Mouse (Mus musculus): ENCODE data around the gene Ptpre. TPM values are rescaled to one million over a fixed set of nuclear protein-coding genes. Genes with fewer than 3 reads are reported as not detected.
"Not testable (repeated sequence)": the region's sequence is repeated elsewhere in the genome, so short reads cannot be mapped to it uniquely, and the experiment has no call there.

Ptpre gene
- total RNA-seq, 2 experiments from 2014 or later = 23.7 to 25.4 TPM

DNA sequence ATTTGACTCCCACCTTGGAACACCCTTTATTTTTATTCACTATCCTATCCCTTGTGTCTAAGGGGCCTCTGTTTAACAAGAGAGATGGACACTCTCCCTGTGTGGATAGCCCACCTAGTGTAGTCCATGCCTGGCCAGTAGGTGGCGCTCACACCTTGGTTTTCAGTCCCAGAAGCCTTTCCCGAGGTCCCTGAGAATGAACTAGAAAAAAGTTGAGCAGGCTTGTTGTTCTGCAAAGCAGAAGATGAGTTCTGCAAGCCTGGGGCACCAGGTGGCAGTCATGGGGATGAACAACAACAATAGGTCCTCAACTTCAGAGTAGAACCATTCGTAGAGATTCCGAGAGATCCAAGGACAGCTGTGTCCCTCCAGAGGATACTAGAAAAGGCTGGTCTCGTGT lies 143.1 kb downstream of the Ptpre start:
- peak in 1 of 2 experiments; percentile 36 for DNase-seq (ENCODE audit: low spot score in 2 of 2)

DNA sequence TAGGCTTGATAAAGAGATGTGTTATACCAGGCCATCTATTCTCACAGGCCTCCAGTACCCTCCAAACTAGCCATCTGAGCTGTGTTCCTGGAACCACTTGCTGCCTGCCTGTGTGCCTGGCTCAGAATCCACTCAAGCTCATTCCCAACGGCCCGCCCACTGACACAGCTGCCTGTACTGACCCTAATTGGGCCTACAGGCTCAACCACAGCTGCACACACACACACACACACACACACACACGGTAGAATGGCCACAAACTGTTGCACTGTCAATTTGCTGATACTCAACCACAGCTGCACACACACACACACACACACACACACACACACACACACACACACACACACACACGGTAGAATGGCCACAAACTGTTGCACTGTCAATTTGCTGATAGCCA lies 146.8 kb downstream of the Ptpre start:
- not testable (repeated sequence) for DNase-seq (ENCODE audit: low spot score in 2 of 2)

DNA sequence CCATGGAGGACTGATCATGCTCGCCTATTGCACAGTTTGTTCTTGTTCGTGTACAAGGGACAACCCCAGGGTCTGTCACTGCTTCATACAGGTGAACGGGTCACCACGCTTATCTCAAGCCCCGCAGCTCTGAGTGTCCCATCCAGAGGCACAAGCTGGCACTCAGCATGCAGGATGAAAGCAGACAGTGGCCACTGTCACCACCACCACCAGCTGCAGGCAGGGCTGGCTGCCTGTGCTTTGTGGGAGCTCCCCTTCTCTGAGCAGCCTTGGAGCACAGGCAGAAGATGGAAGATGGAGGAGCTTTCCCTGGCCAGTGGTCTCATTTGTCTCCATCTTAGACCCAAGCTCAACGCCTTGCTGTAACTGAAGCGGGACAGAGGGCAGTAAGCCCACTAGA lies 147.7 kb downstream of the Ptpre start:
- no peak for DNase-seq (ENCODE audit: low spot score in 2 of 2)

DNA sequence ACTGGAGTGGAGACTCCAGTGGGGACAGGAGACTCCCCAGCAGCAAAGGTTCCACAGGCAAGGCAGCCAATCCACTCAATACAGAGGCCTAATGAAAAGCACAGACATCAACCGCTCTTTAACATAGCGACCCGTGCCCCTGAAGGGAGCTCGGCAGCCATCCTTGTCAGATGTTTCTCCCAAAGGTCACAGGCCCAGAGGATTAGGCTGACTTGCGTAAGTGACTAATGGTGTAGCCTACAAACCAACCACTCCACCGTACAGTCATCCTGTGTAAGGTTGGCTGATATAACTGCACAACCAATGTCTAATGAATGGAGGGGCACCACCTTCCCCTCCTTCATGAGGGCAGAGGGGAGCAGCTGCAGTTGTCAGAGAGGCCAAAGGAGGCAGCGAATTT lies 152.1 kb downstream of the Ptpre start:
- DNase-seq (ENCODE audit: low spot score in 2 of 2) = no peak

DNA sequence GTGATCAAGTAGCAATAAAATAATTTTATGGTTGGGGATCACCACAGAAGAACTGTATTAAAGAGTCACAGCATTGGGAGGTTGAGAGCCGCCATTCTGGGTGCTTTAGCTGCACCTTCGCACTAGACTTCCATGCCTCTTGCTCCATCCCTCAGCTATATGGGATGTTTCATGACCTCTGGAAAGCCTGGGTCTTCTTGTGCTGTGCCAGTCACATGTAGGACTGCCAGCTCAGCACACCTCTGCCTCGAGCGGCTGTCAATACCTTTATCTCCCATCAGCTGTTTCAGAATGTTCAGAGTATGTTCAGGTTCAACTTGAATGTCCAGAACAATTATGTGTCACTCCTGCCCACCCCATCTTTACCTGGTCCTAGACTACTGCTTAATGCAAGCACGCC lies 154.7 kb downstream of the Ptpre start:
- DNase-seq (ENCODE audit: low spot score in 2 of 2) = no peak

DNA sequence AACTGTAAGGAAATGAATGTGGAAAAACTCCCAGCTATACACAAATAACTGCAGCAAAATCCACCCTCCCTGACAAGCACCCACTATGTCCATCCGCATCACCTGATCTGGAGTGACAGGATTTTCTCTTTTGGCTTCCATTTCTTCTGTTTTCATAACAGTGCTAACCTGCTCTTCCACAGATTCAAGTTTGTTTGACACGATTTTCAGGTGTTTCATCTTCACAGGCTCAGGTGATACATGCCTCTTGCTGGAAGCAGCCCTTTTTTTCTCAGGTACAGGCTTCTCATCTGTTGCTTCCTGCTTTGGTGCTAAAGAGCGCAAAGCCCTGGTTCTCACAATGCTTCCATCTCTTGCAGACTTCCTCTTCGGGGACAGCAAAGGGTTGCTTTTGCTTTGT lies 156.8 kb downstream of the Ptpre start:
- DNase-seq (ENCODE audit: low spot score in 2 of 2) = no peak

DNA sequence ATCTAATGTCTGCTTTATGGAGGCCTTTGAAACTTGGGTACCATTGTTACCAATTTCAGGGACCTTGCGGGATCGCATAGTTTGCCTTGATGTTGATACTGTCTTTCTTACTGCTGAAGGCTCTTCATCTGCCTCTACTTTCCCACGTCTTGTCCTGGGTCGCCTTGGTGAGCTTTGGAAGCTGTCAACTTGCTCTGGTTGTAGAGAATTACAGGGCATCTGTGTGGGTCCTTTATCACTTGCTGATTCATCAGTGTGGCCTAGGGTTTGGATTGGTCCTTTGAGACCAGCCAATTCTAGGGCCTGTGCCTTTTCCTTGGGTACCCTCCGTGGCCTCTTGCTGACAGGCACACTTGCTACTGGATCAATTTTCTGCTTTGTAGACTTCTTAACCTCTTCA lies 157.5 kb downstream of the Ptpre start:
- no peak for DNase-seq (ENCODE audit: low spot score in 2 of 2)

DNA sequence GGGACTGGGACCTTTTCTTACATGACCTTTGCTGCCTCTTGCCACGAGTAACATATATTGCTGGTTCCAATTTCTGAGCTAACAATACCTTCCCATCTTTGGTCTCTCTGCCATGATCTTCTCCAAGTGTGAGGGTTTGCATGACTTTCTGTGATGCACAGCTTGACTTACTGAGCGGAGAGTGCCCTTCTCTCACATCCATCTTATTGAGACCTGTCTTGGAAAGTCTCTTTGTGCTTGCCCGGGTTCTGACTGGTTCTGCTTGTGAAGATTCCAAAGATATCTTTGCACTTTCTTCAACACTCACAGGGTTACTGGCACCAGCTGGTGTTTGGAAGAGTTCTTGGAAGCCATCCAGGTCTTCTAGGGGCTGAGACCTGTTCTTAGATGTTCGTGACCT lies 158.8 kb downstream of the Ptpre start:
- DNase-seq (ENCODE audit: low spot score in 2 of 2) = no peak

DNA sequence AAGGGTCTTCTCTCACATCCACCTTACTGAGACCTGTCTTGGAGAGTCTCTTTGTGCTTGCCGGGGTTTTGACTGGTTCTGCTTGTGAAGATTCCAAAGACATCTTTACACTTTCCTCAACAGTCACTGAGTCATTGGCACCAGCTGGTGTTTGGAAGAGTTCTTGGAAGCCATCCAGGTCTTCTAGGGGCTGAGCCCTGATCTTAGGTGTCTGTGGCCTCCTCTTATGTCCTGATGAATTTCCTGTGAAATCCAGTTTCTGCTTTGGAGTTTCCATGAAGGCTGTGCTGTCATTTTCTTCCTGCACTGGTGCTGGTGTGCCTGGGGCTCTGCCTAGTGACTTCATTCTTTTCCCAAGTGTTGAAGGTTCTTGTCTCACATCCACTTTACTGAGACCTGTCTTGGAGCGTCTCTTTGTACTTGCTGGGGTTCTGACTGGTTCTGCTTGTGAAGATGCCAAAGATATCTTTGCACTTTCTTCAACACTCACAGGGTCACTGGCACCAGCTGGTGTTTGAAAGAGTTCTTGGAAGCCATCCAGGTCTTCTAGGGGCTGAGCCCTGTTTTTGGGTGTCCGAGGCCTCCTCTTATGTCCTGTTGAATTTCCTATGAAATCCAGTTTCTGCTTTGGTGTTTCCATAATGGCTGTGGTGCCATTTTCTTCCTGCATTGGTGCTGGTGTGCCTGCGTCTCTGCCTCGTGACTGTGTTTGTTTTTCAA lies 159.9 kb downstream of the Ptpre start:
- DNase-seq (ENCODE audit: low spot score in 2 of 2) = not testable (repeated sequence)

DNA sequence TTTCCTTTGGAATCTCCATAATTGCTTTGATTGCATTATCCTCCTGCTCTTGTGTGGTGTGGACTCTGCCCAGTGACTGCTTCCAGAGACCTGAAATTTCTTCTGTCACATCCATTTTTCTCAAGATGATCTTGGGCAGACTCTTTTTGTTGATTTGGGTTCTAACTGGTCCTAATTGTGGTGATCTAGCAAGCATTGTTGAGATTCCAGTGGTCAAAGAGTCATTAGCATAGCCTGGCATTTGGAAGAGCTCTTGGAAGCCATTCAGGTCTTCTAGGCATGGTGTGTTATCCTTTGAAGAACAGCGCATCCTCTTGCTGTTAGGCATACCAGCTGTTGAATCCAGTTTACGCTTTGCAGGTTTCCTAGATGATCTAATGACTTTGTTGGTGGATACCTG lies 161.1 kb downstream of the Ptpre start:
- no peak for DNase-seq (ENCODE audit: low spot score in 2 of 2)

DNA sequence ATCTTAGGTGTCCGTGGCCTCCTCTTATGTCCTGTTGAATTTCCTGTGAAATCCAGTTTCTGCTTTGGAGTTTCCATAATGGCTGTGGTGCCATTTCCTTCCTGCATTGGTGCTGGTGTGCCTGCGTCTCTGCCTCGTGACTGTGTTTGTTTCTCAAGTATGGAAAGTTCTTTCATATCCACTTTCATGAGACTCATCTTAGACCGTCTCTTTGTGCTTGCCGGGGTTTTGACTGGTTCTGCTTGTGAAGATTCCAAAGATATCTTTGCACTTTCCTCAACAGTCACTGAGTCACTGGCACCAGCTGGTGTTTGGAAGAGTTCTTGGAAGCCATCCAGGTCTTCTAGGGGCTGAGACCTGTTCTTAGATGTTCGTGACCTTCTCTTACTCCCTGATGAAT lies 162.1 kb downstream of the Ptpre start:
- DNase-seq (ENCODE audit: low spot score in 2 of 2) = not testable (repeated sequence)

DNA sequence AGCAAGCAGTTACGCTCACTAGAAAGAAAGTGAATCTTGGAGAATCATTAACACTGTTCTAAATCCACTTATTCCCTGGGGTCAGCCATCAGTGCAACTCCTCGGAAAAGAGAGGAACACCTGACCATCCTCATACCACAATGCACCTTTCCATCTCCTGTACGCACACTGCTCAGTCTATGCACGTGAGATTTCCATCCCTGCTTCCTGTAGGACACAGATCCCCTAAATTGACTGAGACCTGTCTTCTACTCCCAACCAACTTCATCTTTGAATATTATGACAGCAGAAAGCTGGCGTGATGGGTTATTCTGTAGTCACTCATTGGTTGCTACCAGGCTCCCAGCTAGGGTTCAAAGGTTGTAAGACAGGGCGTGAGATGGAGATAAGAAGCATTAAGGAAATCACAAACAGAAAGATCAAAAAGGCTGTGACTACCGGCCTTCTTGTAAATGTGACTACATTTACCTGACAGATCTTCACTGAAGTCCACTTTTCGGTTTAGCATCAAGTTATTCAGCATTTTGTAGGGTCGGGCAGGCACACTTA lies 166.4 kb downstream of the Ptpre start:
- DNase-seq (ENCODE audit: low spot score in 2 of 2) = no peak

DNA sequence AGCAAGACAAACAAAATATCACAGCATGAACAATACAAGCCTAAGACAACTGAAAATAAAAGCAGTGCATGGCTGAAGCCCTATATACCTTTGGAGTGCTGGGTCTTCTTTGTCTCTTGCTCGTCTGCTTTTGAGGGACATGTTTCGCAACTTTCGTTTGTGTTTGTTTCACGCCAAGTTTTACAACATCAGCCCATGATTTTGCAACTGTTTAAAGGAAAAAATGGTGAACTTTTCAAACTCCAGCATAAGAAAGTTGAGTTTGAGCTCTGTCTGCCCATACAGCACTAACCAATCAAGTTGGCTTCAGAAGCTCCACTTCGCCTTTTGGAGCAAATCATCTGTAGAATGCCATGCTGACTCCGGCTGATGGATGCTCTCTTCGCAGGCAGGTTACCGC lies 167.0 kb downstream of the Ptpre start:
- no peak for DNase-seq (ENCODE audit: low spot score in 2 of 2)

DNA sequence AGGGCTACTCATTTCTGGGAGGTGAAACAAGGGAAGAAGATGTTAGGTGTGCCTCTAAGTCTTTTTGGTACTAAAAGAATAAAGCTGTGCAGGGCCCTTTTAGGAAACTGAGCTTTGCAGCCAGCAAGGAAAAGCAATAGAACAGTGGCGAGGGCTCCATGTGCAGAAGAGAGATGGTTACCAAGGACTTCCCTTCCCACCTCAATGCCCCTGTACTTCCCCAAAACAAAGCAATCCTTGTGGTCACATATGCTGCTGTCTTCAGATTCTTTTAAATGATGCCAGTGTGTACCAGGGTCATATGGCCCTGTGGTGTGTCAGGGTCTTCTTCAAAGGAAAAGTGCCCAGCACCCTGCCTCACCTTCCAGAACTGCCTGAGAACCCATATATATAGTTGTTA lies 167.8 kb downstream of the Ptpre start:
- DNase-seq (ENCODE audit: low spot score in 2 of 2) = no peak

DNA sequence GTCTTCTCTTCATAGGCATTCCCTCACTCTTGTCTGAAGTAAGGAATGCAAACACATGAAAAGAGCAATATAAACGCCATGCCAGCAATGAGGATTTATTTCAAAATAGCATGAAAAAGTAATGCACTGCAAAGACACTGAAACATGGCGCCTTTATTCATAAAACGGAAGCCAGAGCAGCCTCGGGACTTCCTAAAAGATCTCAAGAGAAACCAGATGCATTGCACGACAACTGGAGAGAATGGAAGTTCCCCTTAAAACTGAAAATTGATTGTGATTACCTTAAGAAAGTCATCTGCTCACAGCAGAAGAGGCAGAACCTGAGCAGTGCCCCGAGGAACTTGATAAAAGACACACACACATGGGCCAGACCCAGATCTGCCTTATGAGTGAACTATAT lies 168.5 kb downstream of the Ptpre start:
- DNase-seq (ENCODE audit: low spot score in 2 of 2) = no peak

DNA sequence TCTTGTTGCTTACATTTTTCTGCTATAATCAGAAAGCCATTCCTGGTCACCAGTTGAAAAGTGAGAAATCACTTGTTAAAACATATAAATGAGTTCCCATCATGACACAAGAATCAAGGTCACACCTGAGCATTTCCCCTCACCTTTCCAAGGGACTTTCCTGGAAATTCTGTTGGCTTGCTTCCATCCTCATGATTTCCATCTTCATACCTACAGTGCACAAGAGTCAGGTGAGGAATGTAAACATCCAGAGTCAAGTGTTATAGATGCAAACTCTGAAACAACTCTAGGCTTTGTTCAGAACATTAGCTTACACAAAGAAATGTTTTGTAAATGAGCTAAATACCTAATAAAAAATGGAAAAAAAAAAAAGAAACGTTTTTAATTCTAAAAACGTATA lies 173.4 kb downstream of the Ptpre start:
- DNase-seq (ENCODE audit: low spot score in 2 of 2) = no peak

DNA sequence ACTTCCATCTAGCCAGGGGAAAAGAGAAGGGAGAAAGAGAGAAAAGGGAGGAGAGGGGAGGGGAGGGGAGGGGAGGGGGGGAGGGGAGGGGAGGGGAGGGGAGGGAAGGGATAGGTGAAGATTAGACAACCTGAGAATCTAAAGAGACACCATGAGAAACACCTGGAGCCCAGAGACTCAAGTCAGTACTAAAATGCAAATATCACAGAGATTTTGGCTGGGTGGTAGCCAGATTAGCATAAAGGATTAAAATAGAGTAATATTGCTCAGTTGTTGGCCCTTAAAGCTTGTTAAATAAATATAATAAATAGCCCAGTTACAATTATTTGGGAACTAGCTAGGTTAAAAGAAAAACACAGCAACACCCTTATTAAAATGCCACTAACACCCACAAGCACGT lies 175.3 kb downstream of the Ptpre start:
- no peak for DNase-seq (ENCODE audit: low spot score in 2 of 2)

DNA sequence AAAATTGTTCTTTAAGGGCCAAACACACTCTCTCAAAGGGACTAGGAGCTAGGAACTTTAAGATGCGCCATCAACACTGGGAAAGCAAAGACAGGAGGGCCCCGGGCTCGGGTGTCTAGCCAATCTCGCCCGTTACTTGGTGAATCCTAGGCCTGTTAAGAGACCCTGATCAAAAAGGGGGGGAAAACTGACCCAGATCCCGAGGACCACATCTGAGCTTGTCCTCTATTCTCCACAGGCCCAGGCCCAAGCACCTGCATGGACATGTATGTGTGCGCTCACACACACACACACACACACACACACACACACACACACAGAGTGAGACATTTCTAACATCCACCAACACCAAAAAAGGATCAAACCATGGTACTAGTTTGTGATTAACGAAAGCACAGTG lies 176.0 kb downstream of the Ptpre start:
- no peak for DNase-seq (ENCODE audit: low spot score in 2 of 2)

DNA sequence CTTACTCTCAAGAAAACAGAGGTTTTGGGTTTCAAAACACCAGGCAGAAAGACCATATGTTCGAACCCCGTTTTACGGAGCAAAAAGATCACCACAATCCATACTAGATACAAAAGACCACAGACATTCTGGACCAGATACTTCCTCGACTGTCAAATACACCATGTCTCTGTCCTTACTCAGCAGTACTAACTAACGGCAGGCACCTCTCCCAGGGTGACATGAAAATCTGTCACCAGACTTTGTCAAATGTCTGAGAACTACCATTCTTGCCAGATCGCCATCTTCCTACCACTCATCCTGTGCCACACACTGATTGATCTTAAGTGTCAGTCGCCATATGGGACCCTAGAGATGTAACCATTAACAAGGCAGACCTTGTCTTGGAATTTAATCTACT lies 177.9 kb downstream of the Ptpre start:
- DNase-seq (ENCODE audit: low spot score in 2 of 2) = no peak

DNA sequence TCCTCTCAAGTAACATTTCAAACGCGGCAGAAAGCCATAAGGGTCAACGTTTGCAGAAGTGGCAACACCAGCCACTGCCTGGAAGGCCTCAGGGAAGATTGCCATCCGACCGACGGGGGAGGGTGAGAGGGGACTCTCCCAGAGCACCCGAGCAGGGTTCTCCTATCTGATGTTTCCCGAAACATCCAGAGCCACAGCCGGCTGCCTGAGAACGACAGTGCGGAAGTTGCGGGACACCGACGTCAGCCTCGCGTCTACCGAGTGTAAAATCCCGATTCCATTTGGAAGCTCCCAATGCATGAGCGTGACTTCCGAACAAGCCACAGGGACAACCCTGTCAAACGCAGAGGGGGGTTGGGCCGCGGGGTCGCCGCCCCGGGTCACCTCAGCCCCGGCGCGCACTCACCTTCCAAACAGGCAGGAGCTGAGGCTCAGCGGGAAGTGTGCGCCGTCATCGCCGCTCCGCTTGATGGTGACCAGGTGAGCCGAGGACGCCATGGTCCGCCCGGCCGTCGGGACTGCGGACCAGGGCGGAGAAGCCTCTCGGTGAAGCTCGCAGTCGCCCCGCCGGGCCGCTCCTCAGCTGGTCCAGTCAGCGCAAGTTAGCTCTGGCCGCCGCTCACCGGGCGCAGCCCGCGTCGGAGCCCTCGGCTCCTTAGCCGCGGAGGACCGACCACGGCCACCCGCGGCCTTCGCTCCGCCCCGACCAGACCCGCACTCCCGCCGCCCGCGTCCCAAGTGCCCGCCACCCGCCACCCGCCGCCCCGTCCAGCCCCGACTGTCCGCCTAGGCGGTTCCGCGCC lies 178.6 kb downstream of the Ptpre start, which contains the start of gene Mki67:
TSS of gene Mki67 (minus strand) at position 720 of the 803 bp plus-strand sequence.
- no peak for DNase-seq (ENCODE audit: low spot score in 2 of 2)

DNA sequence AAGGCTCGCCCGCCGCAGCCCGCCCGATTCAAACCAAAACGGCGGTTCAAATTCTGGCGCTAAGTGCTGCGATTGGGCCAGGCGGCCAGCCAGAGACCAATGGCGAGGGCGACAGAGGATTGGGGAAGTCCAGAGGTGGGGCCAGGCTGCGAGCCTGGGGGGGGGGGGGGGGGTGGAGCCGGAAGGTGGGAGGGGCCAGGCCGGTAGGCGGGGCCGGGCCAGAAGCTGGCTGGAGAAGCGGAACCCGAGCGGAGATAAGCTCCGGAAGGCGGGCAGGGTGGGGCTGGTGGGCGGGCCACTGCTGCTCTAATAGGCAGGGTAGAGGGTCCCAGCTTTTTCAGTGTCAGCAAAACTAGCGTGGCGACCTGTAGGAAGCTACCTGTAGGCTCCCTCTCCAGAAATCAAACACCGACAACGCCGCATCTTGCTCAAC lies 179.2 kb downstream of the Ptpre start:
- peak; percentile 64 to 80 for DNase-seq (ENCODE audit: low spot score in 2 of 2)

DNA sequence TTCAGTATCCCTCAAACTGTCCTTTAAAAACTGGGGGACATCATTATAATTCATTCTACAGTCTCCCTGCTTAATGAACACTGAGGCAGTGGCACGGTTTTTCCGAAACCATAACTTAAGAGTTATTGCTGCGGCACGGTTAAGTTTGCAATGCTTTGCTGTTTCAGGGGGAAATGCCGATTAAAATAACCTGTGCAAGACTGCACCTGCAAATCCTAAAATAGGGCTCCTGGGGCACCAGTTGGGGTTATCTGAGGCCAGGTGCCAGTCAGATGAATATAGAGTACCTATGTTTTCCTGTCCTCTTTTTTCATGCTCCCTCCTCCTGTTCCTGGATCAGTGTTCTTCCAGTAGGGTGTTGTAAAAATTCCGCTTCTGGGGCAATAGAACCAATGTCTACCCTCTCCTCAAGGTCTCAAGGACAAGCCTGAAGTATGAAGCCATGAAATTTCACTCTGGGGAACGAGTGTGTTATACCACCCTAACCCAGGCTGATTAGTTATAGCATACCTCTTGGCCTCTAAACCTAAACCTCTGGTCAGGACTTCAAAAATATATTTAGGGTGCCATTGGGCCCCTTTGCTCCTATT lies 179.8 kb downstream of the Ptpre start:
- no peak for DNase-seq (ENCODE audit: low spot score in 2 of 2)

All from left cerebral cortex, adult 18-20 months (tissue).